Mouse (Mus musculus) 416B (cell line): ENCODE measurements around the gene Wdfy1.

Experiments used
- DNase-seq: peaks from one replicate; pipeline ENCODE4 v3.0.0; 2011; ENCODE audit warnings: low read depth

Gene Wdfy1

GRCm38 (mm10) chr1:79775927-79776458 lies at the start of gene Wdfy1, which contains the start of gene Mrpl44:
Gene Wdfy1 (minus strand): TSS chr1:79776143.
Gene Mrpl44 (plus strand): TSS chr1:79776018.
- DNase-seq = peak; percentile 97

- DNase-seq = no peak
Observed at GRCm38 (mm10) chr1:79823951-79824633, 48.1 kb upstream of the Wdfy1 start.

- DNase-seq = no peak
Observed at GRCm38 (mm10) chr1:79822806-79823525, 47.0 kb upstream of the Wdfy1 start.

- no peak for DNase-seq
Observed at GRCm38 (mm10) chr1:79819296-79819879, 43.4 kb upstream of the Wdfy1 start.

GRCm38 (mm10) chr1:79815446-79815845 lies 39.5 kb upstream of the Wdfy1 start:
- no peak for DNase-seq

GRCm38 (mm10) chr1:79809447-79809846 lies 33.5 kb upstream of the Wdfy1 start:
- DNase-seq = no peak

- DNase-seq = peak; percentile 91
Observed at GRCm38 (mm10) chr1:79806865-79807264, 30.9 kb upstream of the Wdfy1 start.

GRCm38 (mm10) chr1:79803614-79804013 lies 27.7 kb upstream of the Wdfy1 start:
- peak; percentile 46 for DNase-seq

GRCm38 (mm10) chr1:79802858-79803427 lies 27.0 kb upstream of the Wdfy1 start:
- no peak for DNase-seq

- DNase-seq = peak; percentile 49
Observed at GRCm38 (mm10) chr1:79797084-79797483, 21.1 kb upstream of the Wdfy1 start.

- DNase-seq = peak; percentile 61
Observed at GRCm38 (mm10) chr1:79786267-79786927, 10.5 kb upstream of the Wdfy1 start.

- DNase-seq = peak; percentile 34
Observed at GRCm38 (mm10) chr1:79782433-79782832, 6.5 kb upstream of the Wdfy1 start.

GRCm38 (mm10) chr1:79778011-79778410 lies 2.1 kb upstream of the Wdfy1 start:
- DNase-seq = peak; percentile 77

- DNase-seq = no peak
Observed at GRCm38 (mm10) chr1:79774164-79774780, 1.7 kb downstream of the Wdfy1 start.

- DNase-seq = no peak
Observed at GRCm38 (mm10) chr1:79768231-79768630, 7.7 kb downstream of the Wdfy1 start.

- DNase-seq = no peak
Observed at GRCm38 (mm10) chr1:79764483-79764882, 11.5 kb downstream of the Wdfy1 start.

GRCm38 (mm10) chr1:79764031-79764430 lies 11.9 kb downstream of the Wdfy1 start:
- no peak for DNase-seq

- DNase-seq = peak; percentile 90
Observed at GRCm38 (mm10) chr1:79762282-79763250, 13.4 kb downstream of the Wdfy1 start.

- DNase-seq = no peak
Observed at GRCm38 (mm10) chr1:79761917-79762271, 14.0 kb downstream of the Wdfy1 start.
